Mouse (Mus musculus): Measurements from ENCODE around the gene Bcl2l13.
"Not testable (repeated sequence)": the region's sequence is repeated elsewhere in the genome, so short reads cannot be mapped to it uniquely, and the experiment has no call there.

Bcl2l13 gene

GRCm38 (mm10) chr6:120835474-120836374, at the start of gene Bcl2l13:
Bcl2l13 (plus strand) TSS chr6:120836212.
- DNase-seq: peak; percentile 97

GRCm38 (mm10) chr6:120788068-120788607, 47.9 kb upstream of the Bcl2l13 start:
- no peak for DNase-seq

GRCm38 (mm10) chr6:120788904-120789303, 47.1 kb upstream of the Bcl2l13 start:
- DNase-seq: no peak

- no peak for DNase-seq
These were observed 45.9 kb upstream of the Bcl2l13 start for GRCm38 (mm10) chr6:120790153-120790552.

- DNase-seq: no peak
These were observed 45.3 kb upstream of the Bcl2l13 start for GRCm38 (mm10) chr6:120790717-120791116.

DNA sequence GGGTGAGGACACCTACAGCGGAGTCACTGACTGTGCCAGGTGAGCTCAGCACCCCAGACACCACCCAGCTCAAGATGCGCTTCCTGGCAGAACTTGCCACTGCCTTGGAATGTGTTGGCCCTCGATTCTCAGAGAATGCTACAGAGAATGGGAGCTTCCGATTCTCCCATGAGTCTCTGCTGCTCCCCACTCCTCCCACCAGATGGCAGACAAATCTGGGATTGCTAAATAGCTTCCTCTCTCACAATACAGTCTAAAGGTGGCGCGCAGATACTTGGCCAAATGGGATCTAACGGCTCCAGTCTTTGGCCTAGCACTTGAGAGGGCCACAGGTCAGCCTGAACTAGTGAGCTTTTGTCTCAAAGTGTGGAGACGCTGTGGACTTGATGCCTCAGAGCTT, 43.1 kb upstream of the Bcl2l13 start:
- no peak for DNase-seq

DNA sequence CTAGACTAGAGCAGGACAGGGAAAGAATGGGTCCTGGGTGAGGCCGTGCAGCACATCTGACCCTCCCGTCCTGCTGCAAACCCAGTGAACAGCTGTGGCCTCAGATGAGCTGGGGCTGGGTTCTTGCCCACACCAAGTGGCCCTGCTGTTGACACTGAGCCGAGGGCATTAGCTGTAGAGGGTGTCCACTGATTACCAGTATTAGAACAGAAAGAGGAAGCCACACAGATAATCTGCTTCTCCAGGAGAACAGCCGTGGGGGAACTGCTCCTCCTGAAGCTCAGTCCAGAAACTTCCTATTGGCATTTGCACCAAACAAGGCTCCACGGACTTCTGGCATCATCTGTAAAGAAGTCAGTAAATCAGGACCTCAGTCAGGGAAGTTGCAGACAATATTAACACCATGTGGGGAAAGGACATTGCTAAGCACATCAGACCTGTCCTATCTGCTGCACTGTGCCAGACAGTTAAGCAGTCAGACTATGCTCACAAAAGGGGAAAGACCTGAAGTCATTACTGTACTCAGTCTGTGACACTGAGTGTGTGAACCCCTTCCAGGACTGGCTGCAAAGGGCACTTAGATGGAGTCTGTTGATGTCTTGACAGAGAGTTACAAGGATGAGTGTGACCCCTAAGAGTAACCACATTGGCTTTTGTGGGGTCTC, 40.5 kb upstream of the Bcl2l13 start:
- DNase-seq: no peak

DNA sequence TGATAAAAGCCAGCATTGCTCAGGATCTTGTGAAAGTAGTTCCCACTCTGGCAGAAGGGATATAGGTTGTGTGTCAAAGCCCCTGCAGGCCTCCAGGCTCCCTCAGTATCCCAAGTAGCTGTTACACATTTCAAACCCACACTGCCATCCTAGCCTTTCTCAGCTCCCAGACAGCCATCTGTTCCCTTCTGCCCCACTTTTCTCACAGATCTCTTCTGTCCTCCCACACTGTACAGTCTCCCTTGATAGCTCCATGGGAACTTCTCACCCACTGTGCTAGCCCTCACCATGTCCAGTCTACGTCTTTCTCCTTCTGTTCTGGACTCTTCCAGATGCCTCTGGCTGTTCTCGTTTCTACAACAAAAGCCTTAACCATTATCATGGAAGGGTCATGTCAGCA, 39.9 kb upstream of the Bcl2l13 start:
- DNase-seq: peak; percentile 34 to 44

GRCm38 (mm10) chr6:120798019-120798418, 38.0 kb upstream of the Bcl2l13 start:
- peak; percentile 24 to 56 for DNase-seq

- DNase-seq: no peak
These were observed 37.1 kb upstream of the Bcl2l13 start for GRCm38 (mm10) chr6:120798905-120799304.

DNA sequence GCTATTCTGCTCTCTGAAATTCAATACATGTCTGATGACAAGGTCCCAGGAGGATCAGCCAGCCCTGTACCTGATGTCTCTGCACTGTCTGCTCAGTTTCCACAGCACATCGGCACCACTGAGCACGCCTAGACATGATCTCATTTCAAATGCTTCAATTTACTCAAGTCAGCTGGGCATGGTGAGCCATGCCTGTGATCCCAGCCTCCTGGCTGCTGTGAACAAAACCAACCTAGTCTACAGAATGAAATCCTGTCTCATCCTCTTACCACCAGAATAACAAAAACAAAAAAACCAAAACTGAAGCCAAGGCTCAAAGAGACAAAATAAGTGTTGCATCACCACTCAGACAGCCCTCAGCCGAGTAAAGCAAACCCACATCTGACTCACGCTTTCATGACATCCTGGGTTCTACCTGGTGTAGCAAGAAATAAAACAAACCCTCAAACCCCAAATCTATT, 36.4 kb upstream of the Bcl2l13 start:
- DNase-seq: no peak

DNA sequence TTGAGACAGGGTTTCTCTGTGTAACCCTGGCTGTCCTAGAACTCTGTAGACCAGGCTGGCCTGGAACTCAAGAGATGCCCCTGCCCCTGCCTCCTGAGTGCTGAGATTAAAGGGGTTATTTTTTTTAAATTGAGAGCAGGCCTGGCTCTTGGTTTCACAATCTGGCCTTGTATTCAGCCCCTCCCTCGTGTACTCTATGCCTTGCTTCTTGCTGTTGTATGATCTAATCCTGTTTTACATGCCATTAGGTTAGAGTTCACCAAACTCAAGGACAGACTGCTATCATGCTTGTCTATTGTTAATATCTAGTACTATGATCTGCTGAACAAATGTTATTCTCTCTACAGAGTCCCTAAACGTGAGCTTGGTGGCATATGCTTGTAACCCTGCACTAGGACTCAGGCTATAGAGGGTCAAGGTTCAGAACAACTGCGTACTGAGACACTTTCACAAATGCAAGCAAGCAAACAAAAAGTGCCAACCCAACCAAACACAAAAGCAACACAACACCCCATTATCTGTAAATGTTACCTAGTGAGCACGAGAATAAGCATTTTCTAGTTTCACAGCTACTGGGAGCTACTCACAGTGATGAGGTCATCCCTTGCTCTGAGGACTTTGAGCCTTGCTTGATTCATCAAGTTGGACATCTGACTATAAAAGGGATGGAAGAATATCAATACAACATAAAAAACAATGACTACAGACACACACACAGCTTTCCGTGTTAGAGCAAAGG, 28.8 kb upstream of the Bcl2l13 start:
- DNase-seq: no peak

GRCm38 (mm10) chr6:120807738-120808081, 28.3 kb upstream of the Bcl2l13 start:
- DNase-seq: no peak

- DNase-seq: not testable (repeated sequence)
These were observed 24.0 kb upstream of the Bcl2l13 start for GRCm38 (mm10) chr6:120811999-120812398.

- DNase-seq: no peak
These were observed 16.7 kb upstream of the Bcl2l13 start for GRCm38 (mm10) chr6:120819294-120819693.

- no peak for DNase-seq
These were observed 15.9 kb upstream of the Bcl2l13 start for GRCm38 (mm10) chr6:120820144-120820543.

- DNase-seq: no peak
These were observed 15.1 kb upstream of the Bcl2l13 start for GRCm38 (mm10) chr6:120820941-120821340.

DNA sequence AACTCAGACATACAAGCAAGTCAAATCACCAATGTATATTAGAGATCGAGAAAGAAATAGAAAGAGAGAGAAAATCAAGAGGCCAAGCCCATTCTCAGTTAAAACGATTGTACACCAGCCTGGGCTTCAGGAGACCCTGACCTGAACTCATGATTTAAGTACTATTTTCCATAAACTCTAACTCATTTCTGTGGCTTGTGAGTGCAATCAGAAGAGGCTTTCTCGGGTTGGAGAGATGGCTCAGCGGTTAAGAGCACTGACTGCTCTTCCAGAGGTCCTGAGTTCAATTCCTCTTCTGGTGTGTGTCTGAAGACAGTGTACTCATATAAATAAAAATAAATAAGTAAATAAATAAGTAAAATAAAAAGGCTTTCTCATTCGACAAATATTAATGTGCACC, 14.3 kb upstream of the Bcl2l13 start:
- no peak for DNase-seq

DNA sequence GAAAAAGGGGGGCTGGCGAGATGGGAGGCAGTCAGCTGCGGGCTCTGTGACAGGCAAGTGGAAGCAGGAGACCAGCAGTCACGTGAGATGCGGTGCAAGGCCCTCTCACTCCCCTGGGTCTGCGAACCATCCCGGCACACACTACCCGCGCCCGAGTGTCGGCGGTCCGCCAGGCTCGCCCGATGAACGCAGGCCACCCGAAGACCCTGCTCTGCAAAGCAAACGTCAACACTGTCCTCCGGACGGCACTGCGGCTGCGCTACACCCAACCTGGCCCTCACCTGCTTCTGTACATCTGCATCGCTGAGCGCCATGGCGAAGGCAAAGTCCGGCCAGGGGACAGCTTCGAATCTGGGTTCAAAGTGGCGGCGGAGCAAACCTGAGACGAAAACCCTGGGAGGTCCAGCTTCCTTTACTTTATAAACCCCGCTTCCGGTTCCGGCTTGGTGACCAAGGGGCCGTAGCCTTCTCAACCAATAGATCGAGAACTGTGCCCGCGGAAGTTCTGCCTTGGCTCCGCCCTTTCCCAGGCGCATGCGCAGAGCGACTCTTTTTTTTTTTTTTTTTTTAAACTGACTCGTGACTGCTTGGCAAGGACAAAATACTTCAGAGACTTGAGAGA, 13.6 kb upstream of the Bcl2l13 start, which contains the start of gene Atp6v1e1:
Gene Atp6v1e1, minus strand, starts transcription at position 487 of the 622 bp plus-strand sequence.
- peak; percentile 93 to 94 for DNase-seq

GRCm38 (mm10) chr6:120822937-120823614, 12.9 kb upstream of the Bcl2l13 start:
- DNase-seq: peak; percentile 31 to 57

- no peak for DNase-seq
These were observed 6.0 kb upstream of the Bcl2l13 start for GRCm38 (mm10) chr6:120830056-120830455.
